Mouse (Mus musculus): ENCODE measurements around the gene Hs3st1. TPM values are rescaled to one million over a fixed set of nuclear protein-coding genes. Genes with fewer than 3 reads are reported as not detected.

The Hs3st1 gene
- polyA plus RNA-seq, 1 experiment: 17.2 TPM

DNA sequence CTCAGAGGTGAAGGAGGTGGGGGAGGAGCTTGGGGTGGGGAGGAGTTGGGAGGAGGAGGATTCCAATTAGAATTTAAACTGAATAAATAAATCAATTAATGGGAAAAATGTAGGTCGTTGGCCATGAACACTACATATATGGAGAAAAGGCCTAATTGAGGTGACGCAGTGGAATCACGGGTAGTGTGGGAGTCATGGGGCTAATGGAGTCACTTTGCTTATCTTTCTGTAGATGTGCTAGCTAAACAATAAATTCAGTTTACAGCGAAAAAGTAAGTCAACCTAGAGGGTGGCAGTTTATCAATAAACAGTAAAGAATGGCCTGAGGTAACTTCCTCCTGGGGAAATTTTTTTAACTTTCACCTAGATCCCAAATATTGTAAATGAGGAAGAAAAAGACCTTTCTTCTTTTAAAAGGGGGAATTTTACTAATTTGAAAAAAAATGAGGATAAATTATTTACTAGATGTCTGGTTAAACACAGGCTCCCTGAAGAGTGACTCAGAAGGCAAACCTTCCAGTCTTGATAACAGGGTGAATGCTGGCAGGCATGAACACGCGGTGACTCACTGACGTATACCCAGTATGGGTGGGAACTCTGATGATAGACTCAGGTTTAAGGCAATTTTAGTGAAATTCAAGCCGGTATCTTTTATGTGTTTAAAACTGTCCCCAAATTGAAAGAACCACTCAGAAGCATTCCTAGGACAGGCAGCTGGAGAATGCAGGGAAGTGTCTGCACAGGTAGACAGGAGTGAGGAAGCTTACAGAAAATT is 6.6 kb upstream of the Hs3st1 start:
- WGBS: 40% methylated on average over 8 of the region's 8 CpGs
- H3K4me1 ChIP-seq (ENCODE audit: control insufficient read depth, insufficient read depth, insufficient read length, low read length): peaks cover 6% of the 10 kb centered on the region; the same call in 1 of the 2 replicates
- H3K36me3 ChIP-seq (ENCODE audit: control insufficient read depth, insufficient read depth, low read length): no peaks in the 10 kb centered on the region
- no peaks in the 10 kb centered on the region for H3K27me3 ChIP-seq (ENCODE audit: control insufficient read depth, insufficient read depth, low read length)
- TF ChIP-seq CTCF (IDR thresholded peaks at IDR 0.05; ENCODE audit: extremely low read depth, insufficient read length, insufficient replicate concordance, low read depth, low read length) (no peak), POLR2A (IDR thresholded peaks at IDR 0.05; ENCODE audit: low read depth, low read length) (no peak)
- no peak overlapping the region for H3K4me3 ChIP-seq (ENCODE audit: low read depth, low read length)
- H3K27ac ChIP-seq (ENCODE audit: insufficient read depth, low read depth, low read length): no peak overlapping the region

DNA sequence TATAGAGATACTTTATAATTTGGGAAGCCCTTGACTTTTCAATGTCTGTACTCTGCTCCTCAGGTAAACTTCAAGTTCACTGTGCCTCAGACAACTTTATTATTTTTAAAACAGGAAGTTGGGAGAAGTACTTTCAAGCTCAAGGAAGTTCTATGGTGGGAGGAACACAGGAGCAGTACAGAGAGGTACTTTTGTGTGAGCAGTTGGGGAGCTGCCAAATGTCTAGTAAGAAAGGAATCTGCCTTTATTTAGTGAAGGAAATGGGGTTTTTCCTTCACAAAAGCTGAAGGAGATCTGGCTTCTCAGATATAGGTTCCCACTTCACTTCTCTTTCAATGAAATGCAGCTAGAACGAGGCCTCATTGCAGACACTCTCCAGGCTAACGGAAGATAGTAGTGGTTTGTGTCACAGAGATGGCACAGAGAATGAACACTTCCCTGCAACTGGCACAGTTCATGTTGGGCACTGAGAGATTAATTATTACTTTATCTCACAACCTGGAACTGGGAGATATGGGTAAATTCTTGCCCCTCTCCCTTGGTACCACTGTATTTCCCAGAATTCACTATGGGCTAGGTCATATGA is 3.7 kb upstream of the Hs3st1 start:
- Histone ChIP-seq H3K27ac (ENCODE audit: insufficient read depth, low read depth, low read length) (no peak overlapping the region), H3K4me3 (ENCODE audit: low read depth, low read length) (no peak overlapping the region), H3K4me1 (ENCODE audit: control insufficient read depth, insufficient read depth, insufficient read length, low read length) (peaks cover 6% of the 10 kb centered on the region; the same call in 1 of the 2 replicates), H3K27me3 (ENCODE audit: control insufficient read depth, insufficient read depth, low read length) (no peaks in the 10 kb centered on the region), H3K36me3 (ENCODE audit: control insufficient read depth, insufficient read depth, low read length) (no peaks in the 10 kb centered on the region)
- TF ChIP-seq CTCF (IDR thresholded peaks at IDR 0.05; ENCODE audit: extremely low read depth, insufficient read length, insufficient replicate concordance, low read depth, low read length) (no peak), POLR2A (IDR thresholded peaks at IDR 0.05; ENCODE audit: low read depth, low read length) (no peak)
- 62% methylated on average over 2 of the region's 2 CpGs for WGBS

DNA sequence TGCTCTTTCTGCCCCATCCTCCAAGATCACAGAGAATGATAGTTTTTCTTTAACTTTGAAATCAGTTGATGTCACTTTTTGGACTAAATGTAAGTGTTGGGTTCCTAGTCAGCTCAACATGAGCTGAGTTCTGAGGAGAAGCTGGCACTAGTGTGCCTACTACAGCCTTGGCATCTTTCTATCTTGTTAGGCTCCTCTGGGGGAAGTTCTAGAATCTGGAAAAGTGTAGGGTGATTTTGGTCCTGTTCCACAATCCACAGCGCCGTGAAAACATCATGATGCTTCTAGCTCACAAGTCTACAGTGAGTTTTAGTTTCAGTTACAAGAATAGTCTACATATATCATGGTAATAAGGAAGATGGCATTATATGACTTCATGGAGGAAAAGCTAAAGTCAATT is 18.4 kb downstream of the Hs3st1 start:
- H3K4me3 ChIP-seq (ENCODE audit: low read depth, low read length): no peak overlapping the region
- H3K4me1 ChIP-seq (ENCODE audit: control insufficient read depth, insufficient read depth, insufficient read length, low read length): peaks cover 9% of the 10 kb centered on the region; the same call in 1 of the 2 replicates
- no peaks in the 10 kb centered on the region for H3K27me3 ChIP-seq (ENCODE audit: control insufficient read depth, insufficient read depth, low read length)
- no peak for TF ChIP-seq CTCF (IDR thresholded peaks at IDR 0.05; ENCODE audit: extremely low read depth, insufficient read length, insufficient replicate concordance, low read depth, low read length)
- TF ChIP-seq POLR2A (IDR thresholded peaks at IDR 0.05; ENCODE audit: low read depth, low read length): no peak
- H3K27ac ChIP-seq (ENCODE audit: insufficient read depth, low read depth, low read length): no peak overlapping the region
- no peaks in the 10 kb centered on the region for H3K36me3 ChIP-seq (ENCODE audit: control insufficient read depth, insufficient read depth, low read length)
- WGBS: 87% methylated on average over 2 of the region's 2 CpGs

DNA sequence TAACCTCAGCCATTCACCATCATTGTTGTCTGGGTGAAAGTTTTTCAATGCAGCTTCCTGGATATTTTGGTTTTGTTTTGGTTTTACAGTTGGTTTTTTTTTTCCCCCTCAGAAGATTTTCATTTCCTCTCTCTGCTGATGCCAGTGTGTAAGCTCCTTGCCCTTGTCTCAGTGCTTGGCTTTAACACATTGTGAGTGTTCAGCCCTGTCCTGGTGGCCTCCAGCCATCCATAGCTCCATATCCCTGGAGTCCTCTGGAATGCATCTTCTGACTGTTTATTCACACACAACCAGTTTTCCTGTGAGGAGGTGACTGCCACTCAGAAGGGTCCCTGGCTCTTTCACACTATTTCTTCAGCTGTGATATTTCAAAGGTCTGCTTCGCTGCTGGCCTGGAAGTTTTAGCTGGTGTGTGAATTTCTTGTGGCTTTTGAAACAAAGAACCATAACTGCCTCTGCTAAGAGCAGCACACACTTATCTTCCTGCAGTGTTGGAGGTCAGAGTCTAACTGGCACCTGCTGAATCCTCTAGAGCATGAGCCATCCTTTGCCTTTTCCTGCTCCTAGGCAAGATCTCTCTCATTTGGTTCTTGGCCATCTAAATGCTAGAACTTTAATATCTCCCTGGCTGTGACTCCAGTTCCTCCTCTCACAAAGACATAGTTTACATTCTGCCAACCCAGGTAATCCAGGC is 21.4 kb downstream of the Hs3st1 start:
- no peak for TF ChIP-seq POLR2A (IDR thresholded peaks at IDR 0.05; ENCODE audit: low read depth, low read length)
- TF ChIP-seq CTCF (IDR thresholded peaks at IDR 0.05; ENCODE audit: extremely low read depth, insufficient read length, insufficient replicate concordance, low read depth, low read length): no peak
- H3K27me3 ChIP-seq (ENCODE audit: control insufficient read depth, insufficient read depth, low read length): no peaks in the 10 kb centered on the region
- peaks cover 10% of the 10 kb centered on the region; the same call in 1 of the 2 replicates for H3K4me1 ChIP-seq (ENCODE audit: control insufficient read depth, insufficient read depth, insufficient read length, low read length)
- no peak overlapping the region for H3K4me3 ChIP-seq (ENCODE audit: low read depth, low read length)
- no peaks in the 10 kb centered on the region for H3K36me3 ChIP-seq (ENCODE audit: control insufficient read depth, insufficient read depth, low read length)
- peak overlapping the region; percentile 83 for H3K27ac ChIP-seq (ENCODE audit: insufficient read depth, low read depth, low read length)
- WGBS: 25% methylated on average over 1 of the region's 1 CpGs

DNA sequence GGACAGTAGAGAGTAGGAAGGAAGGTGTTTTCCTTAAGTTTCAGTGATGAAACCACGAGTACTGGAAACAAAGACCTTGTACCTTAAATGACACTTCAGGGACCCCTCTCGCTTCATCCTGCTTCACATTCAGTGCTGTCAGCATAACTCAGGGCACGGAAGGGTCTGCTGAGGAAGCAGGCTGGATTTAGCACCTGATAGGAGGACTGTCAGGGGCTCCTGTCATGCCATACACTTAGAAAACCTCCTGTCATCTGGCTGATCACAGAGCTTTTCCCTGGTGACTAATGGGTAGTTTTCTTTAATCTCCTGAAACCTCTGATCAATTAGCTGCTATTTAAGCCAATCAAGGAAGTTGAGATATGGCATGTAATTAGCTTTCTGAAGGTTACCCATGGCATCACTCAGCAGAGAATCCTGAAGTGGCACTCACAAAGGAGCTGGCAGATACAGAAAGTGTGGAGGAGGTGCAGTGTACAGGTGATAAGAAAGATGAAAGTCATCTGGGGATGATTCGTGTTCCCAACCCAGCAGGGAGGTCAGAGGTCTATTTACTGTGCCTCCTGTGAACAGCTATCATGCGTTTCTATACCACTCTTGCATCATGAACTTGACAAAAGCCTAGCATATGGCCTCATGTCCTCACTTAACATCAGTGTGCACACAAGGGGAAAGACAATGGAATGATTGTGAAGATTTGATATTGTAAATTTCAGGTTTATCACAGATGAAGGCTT is 22.1 kb downstream of the Hs3st1 start:
- no peak for TF ChIP-seq CTCF (IDR thresholded peaks at IDR 0.05; ENCODE audit: extremely low read depth, insufficient read length, insufficient replicate concordance, low read depth, low read length)
- no peak for TF ChIP-seq POLR2A (IDR thresholded peaks at IDR 0.05; ENCODE audit: low read depth, low read length)
- Histone ChIP-seq H3K4me1 (ENCODE audit: control insufficient read depth, insufficient read depth, insufficient read length, low read length) (peaks cover 10% of the 10 kb centered on the region; the same call in 1 of the 2 replicates), H3K27me3 (ENCODE audit: control insufficient read depth, insufficient read depth, low read length) (no peaks in the 10 kb centered on the region), H3K36me3 (ENCODE audit: control insufficient read depth, insufficient read depth, low read length) (no peaks in the 10 kb centered on the region), H3K27ac (ENCODE audit: insufficient read depth, low read depth, low read length) (peak overlapping the region; percentile 83), H3K4me3 (ENCODE audit: low read depth, low read length) (peak overlapping the region; percentile 4; the same call in 1 of the 2 replicates)
- WGBS: 15% methylated on average over 5 of the region's 5 CpGs

DNA sequence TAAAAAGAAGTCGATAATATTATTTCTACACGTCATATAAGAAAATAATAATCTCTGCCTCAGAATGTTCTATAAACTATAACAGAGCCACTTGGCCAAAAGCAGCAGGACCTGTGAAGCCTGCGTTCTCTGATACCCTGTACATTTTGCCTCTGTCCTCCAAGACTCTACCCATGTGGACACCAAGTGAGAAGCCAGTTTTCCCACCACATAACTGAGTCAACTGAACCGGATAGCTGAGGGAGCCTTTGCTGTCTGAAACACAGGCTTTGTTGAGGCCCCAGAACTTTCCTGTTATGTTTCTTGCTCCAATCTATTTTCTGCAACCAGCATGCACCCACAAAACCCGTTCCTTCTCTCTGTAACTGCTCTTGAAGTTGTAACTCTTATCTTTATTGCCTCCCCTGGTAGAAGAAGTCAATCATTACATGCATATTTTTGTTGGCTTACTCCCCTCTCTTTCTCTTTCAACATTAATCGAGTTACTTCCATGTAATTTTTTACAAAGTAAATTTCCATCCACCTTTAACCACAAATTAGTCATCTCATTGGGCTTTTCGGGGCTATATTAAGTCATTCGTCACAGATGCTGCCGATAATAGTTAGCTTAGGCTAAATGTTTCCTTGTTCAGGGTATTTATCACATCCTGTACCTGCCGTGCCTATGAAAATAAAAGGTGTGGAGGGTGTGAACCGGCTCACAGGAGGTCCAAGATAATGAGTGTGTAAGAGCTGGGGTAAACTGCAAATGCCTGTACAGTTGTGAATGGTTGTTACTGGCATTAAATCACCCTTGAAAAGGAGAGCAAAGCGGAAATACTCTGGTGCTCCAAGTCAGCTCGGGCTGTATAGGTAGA is 39.4 kb downstream of the Hs3st1 start:
- no peaks in the 10 kb centered on the region for H3K27me3 ChIP-seq (ENCODE audit: control insufficient read depth, insufficient read depth, low read length)
- peak overlapping the region; percentile 98 for H3K27ac ChIP-seq (ENCODE audit: insufficient read depth, low read depth, low read length)
- H3K4me3 ChIP-seq (ENCODE audit: low read depth, low read length): no peak overlapping the region
- H3K36me3 ChIP-seq (ENCODE audit: control insufficient read depth, insufficient read depth, low read length): no peaks in the 10 kb centered on the region
- peaks cover 12% of the 10 kb centered on the region; the same call in 1 of the 2 replicates for H3K4me1 ChIP-seq (ENCODE audit: control insufficient read depth, insufficient read depth, insufficient read length, low read length)
- TF ChIP-seq CTCF (IDR thresholded peaks at IDR 0.05; ENCODE audit: extremely low read depth, insufficient read length, insufficient replicate concordance, low read depth, low read length) (no peak), POLR2A (IDR thresholded peaks at IDR 0.05; ENCODE audit: low read depth, low read length) (no peak)
- 23% methylated on average over 13 of the region's 13 CpGs for WGBS
